Mouse (Mus musculus) stomach, postnatal 0 days (tissue): Measurements from ENCODE around the gene Gm10053.

Source experiments
- CTCF ChIP-seq: IDR thresholded peaks from 2 replicates; pipeline ENCODE4 v1.5.1; 2016; ENCODE audit warnings: antibody characterized with exemption, low read depth, mild to moderate bottlenecking, moderate library complexity
- EP300 ChIP-seq: optimal IDR thresholded peaks from 2 replicates; pipeline ENCODE3; 2016; ENCODE audit warnings: antibody characterized with exemption

GRCm38 (mm10) chr19:24848345-24848744 lies 27.1 kb upstream of the Gm10053 start:
- no peak for TF ChIP-seq CTCF
- TF ChIP-seq EP300: no peak
